Mouse (Mus musculus) retina, postnatal 7 days (tissue): ENCODE measurements at regions not wholly inside any gene's neighbourhood (a gene's known extent, or its start where the extent isn't known, plus 50 kb on each side); places are given as distances from the start of the nearest gene placed in this dataset.
A peak's percentile ranks its signal among the peaks of the same experiment; 100 is the strongest.
"Not testable (repeated sequence)": the region's sequence is repeated elsewhere in the genome, so short reads cannot be mapped to it uniquely, and the experiment has no call there.

Source experiments
- DNase-seq: peaks from one replicate; pipeline ENCODE4 v3.0.0-alpha.2; 2012; ENCODE audit warnings: low read depth, low spot score

GRCm38 (mm10) chr1:94582526-94582925, 530.2 kb upstream of the Pdcd1 start:
- no peak for DNase-seq

GRCm38 (mm10) chr1:94581650-94582405, 529.5 kb upstream of the Pdcd1 start:
- DNase-seq = no peak

- DNase-seq = no peak
Measured at GRCm38 (mm10) chr1:94532773-94533541, 480.6 kb upstream of the Pdcd1 start.

GRCm38 (mm10) chr1:94504080-94504520, 451.7 kb upstream of the Pdcd1 start:
- DNase-seq = no peak

- peak; percentile 13 for DNase-seq
Measured at GRCm38 (mm10) chr1:94503379-94504079, 451.2 kb upstream of the Pdcd1 start.

GRCm38 (mm10) chr1:94502066-94502861, 449.9 kb upstream of the Pdcd1 start:
- DNase-seq = no peak

GRCm38 (mm10) chr1:94496992-94497391, 444.6 kb upstream of the Pdcd1 start:
- no peak for DNase-seq

GRCm38 (mm10) chr1:94496341-94496740, 444.0 kb upstream of the Pdcd1 start:
- DNase-seq = no peak

GRCm38 (mm10) chr1:94487062-94487461, 434.7 kb upstream of the Pdcd1 start:
- DNase-seq = no peak

- DNase-seq = not testable (repeated sequence)
Measured at GRCm38 (mm10) chr1:94469834-94470233, 417.5 kb upstream of the Pdcd1 start.

- no peak for DNase-seq
Measured at GRCm38 (mm10) chr1:94423731-94424130, 371.4 kb upstream of the Pdcd1 start.

- no peak for DNase-seq
Measured at GRCm38 (mm10) chr1:94413043-94413442, 360.7 kb upstream of the Pdcd1 start.

GRCm38 (mm10) chr1:94366606-94367005, 314.3 kb upstream of the Pdcd1 start:
- no peak for DNase-seq

- no peak for DNase-seq
Measured at GRCm38 (mm10) chr1:94356996-94357395, 304.6 kb upstream of the Pdcd1 start.

- no peak for DNase-seq
Measured at GRCm38 (mm10) chr1:94355873-94356272, 303.5 kb upstream of the Pdcd1 start.

GRCm38 (mm10) chr1:94342576-94342975, 290.2 kb upstream of the Pdcd1 start:
- DNase-seq = no peak

- DNase-seq = no peak
Measured at GRCm38 (mm10) chr1:94341237-94341636, 288.9 kb upstream of the Pdcd1 start.

GRCm38 (mm10) chr1:94318029-94318428, 265.7 kb upstream of the Pdcd1 start:
- DNase-seq = no peak

GRCm38 (mm10) chr1:94298395-94298794, 246.0 kb upstream of the Pdcd1 start:
- DNase-seq = no peak

- no peak for DNase-seq
Measured at GRCm38 (mm10) chr1:94272569-94272968, 220.2 kb upstream of the Pdcd1 start.

- DNase-seq = no peak
Measured at GRCm38 (mm10) chr1:94263313-94263712, 211.0 kb upstream of the Pdcd1 start.
